Mouse (Mus musculus) hindbrain, embryonic 16.5 days (tissue): ENCODE measurements around the gene Mrpl9. TPM values are rescaled to one million over a fixed set of nuclear protein-coding genes. Genes with fewer than 3 reads are reported as not detected.

ENCODE experiments used
- ATAC-seq: fragments of 200-750 bp; cut with Nextera tagmentation; 2 replicates; pipeline ENCODE4 v1.8.0; 2017; ENCODE audit warnings: moderate TSS enrichment, moderate library complexity
- H3K27ac ChIP-seq: fragments of 300-500 bp; sonication (generic); 2 replicates; pipeline ENCODE4 v1.5.1; 2014; ENCODE audit warnings: low read depth, mild to moderate bottlenecking, control low read depth, low read length, moderate library complexity
- H3K27me3 ChIP-seq: fragments of 300-500 bp; sonication (generic); replicated peaks from 2 replicates; pipeline ENCODE4 v1.6.1; 2014; ENCODE audit warnings: low read length; ENCODE audit not compliant: control insufficient read depth, insufficient read depth
- H3K36me3 ChIP-seq: fragments of 300-500 bp; sonication (generic); 2 replicates; pipeline ENCODE4 v1.6.1; 2014; ENCODE audit warnings: mild to moderate bottlenecking, low read length, moderate library complexity, mixed read lengths; ENCODE audit not compliant: control insufficient read depth, insufficient read depth
- H3K4me1 ChIP-seq: fragments of 300-500 bp; sonication (generic); 2 replicates; pipeline ENCODE4 v1.6.1; 2014; ENCODE audit warnings: low read depth, low read length; ENCODE audit not compliant: control insufficient read depth, insufficient read depth
- H3K4me2 ChIP-seq: fragments of 300-500 bp; sonication (generic); 2 replicates; pipeline ENCODE4 v1.6.1; 2014; ENCODE audit warnings: mild to moderate bottlenecking, low read length, control low read depth, moderate library complexity
- H3K4me3 ChIP-seq: fragments of 300-500 bp; sonication (generic); 2 replicates; pipeline ENCODE4 v1.5.1; 2014; ENCODE audit warnings: mild to moderate bottlenecking, low read length, control low read depth, moderate library complexity
- H3K9ac ChIP-seq: fragments of 300-500 bp; sonication (generic); 2 replicates; pipeline ENCODE4 v1.6.1; 2014; ENCODE audit warnings: low read depth, mild to moderate bottlenecking, control low read depth, low read length, moderate library complexity
- H3K9me3 ChIP-seq: fragments of 300-500 bp; sonication (generic); 2 replicates; pipeline ENCODE4 v1.6.1; 2014; ENCODE audit warnings: mild to moderate bottlenecking, low read length, moderate library complexity; ENCODE audit not compliant: control insufficient read depth
- WGBS: fragments of 180-500 bp; shearing (Covaris S2); extraction: QIAGEN DNeasy Blood & Tissue Kit; methylation state at CpG from one replicate; pipeline ENCODE4 v1.1.7; 2014; 5-methylcytosine and 5-hydroxymethylcytosine counted together
- polyA plus RNA-seq: library from polyadenylated mRNA; unstranded; fragments of >200 nt; fragmentation: Nextera tagmentation; extraction: Ambion mirVana; gene quantifications from 2 replicates; pipeline ENCODE4 v1.2.1, GENCODE M21; 2015

The Mrpl9 gene
- polyA plus RNA-seq, 1 experiment from 2014 or later = 64.5 TPM

- Histone ChIP-seq H3K27me3 (no peaks in the 10 kb centered on the region), H3K9ac (peak overlapping the region; percentile 59), H3K4me1 (peaks cover 7% of the 10 kb centered on the region), H3K36me3 (no peaks in the 10 kb centered on the region), H3K27ac (peak overlapping the region; percentile 40; the same call in 1 of the 2 replicates), H3K4me2 (peak overlapping the region; percentile 54), H3K4me3 (peak overlapping the region; percentile 45), H3K9me3 (no peaks in the 10 kb centered on the region)
- WGBS = 0% methylated on average over 12 of the region's 12 CpGs
- peak; percentile 92 for ATAC-seq
Measured at GRCm38 (mm10) chr3:94456529-94457000, 13.4 kb downstream of the Mrpl9 start.

GRCm38 (mm10) chr3:94457055-94457454 is 13.9 kb downstream of the Mrpl9 start:
- H3K27me3 ChIP-seq = no peaks in the 10 kb centered on the region
- H3K4me2 ChIP-seq = peak overlapping the region; percentile 54
- peak; percentile 24; the same call in 1 of the 2 replicates for ATAC-seq
- H3K27ac ChIP-seq = peak overlapping the region; percentile 40
- H3K36me3 ChIP-seq = no peaks in the 10 kb centered on the region
- H3K9me3 ChIP-seq = no peaks in the 10 kb centered on the region
- peak overlapping the region; percentile 45 for H3K4me3 ChIP-seq
- peaks cover 7% of the 10 kb centered on the region for H3K4me1 ChIP-seq
- no peak overlapping the region for H3K9ac ChIP-seq
- WGBS = 62% methylated on average over 3 of the region's 3 CpGs

DNA sequence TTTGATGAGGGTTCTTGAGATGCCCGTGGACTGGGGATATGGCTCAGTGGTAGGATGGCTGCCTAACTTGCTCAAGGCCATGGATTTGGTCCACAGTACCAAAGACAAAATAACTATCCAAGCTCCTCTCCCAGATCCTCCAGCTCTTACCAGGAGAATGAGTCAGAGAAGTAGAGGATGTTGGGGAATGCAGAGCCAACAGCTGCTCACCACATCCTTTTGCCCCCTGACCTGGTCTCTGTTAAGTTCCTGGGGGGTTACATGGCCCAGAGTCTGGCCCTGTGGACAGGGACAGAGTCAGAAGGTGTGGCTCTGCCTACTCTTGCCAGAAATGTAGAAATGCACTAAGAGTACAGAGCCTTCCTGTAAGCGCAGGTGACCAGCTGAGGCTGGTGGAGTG is 16.7 kb downstream of the Mrpl9 start:
- Histone ChIP-seq H3K9me3 (no peaks in the 10 kb centered on the region), H3K4me1 (peaks cover 19% of the 10 kb centered on the region), H3K36me3 (no peaks in the 10 kb centered on the region), H3K27ac (no peak overlapping the region), H3K9ac (no peak overlapping the region), H3K4me2 (no peak overlapping the region), H3K4me3 (no peak overlapping the region), H3K27me3 (no peaks in the 10 kb centered on the region)
- ATAC-seq = no peak
- whole genome bisulfite sequencing = 93% methylated on average over 2 of the region's 2 CpGs

- Histone ChIP-seq H3K27me3 (no peaks in the 10 kb centered on the region), H3K36me3 (no peaks in the 10 kb centered on the region), H3K27ac (peak overlapping the region; percentile 85), H3K4me2 (peak overlapping the region; percentile 20), H3K9me3 (no peaks in the 10 kb centered on the region), H3K4me3 (no peak overlapping the region), H3K9ac (0 out of 2 replicates have a peak overlapping the region, but pooled peaks have one; percentile 30), H3K4me1 (peaks cover 22% of the 10 kb centered on the region)
- 23% methylated on average over 11 of the region's 11 CpGs for WGBS
- peak; percentile 82 for ATAC-seq
Measured at GRCm38 (mm10) chr3:94463926-94464578, 20.9 kb downstream of the Mrpl9 start.

DNA sequence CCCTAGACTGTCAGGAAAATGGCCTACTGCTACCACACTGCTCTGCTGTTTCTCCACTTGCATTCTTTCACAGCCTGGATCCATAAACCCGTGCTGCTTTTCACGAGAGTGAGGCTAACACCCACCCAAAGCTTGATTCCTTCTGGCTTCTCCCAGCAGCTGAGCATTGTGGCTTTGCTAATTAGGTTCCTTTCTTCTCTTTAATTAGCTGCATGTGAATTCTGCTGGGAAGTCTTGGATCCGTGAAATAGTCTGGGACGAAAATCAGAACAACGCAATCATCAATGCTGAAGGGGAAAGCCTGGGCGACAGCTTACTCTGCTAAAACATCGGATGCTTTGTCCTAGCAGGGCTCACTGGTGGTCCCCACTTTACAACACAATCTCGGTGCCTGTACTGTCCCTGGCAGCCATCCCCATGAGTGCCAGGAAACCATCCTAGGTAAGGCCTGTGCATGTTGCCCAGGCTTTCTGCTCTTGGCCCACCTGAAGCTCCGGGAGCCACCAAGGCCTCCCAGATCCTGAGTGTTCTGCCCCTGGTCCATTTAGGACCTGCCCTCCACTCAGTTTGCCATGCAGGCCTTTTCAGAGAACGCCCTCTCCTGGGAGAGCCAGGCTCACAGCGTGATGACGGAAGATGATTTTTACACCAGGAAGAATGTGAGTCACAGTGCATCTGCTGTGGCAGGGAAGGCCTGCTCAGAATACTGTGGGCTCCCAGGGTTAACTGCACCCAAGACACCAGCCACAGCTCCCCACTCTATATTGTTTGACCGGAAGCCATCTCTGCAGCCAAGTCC is 22.7 kb downstream of the Mrpl9 start:
- H3K9me3 ChIP-seq = no peaks in the 10 kb centered on the region
- no peaks in the 10 kb centered on the region for H3K36me3 ChIP-seq
- no peak overlapping the region for H3K4me3 ChIP-seq
- H3K4me2 ChIP-seq = no peak overlapping the region
- 37% methylated on average over 13 of the region's 13 CpGs for WGBS
- 0 out of 2 replicates have a peak overlapping the region, but pooled peaks have one; percentile 38 for H3K9ac ChIP-seq
- H3K27me3 ChIP-seq = no peaks in the 10 kb centered on the region
- ATAC-seq = peak; percentile 75
- peak overlapping the region; percentile 85 for H3K27ac ChIP-seq
- H3K4me1 ChIP-seq = peaks cover 22% of the 10 kb centered on the region

GRCm38 (mm10) chr3:94468931-94469330 is 25.8 kb downstream of the Mrpl9 start:
- Histone ChIP-seq H3K4me1 (peaks cover 30% of the 10 kb centered on the region), H3K9me3 (no peaks in the 10 kb centered on the region), H3K27me3 (no peaks in the 10 kb centered on the region), H3K27ac (no peak overlapping the region), H3K4me2 (no peak overlapping the region), H3K36me3 (no peaks in the 10 kb centered on the region), H3K9ac (no peak overlapping the region), H3K4me3 (no peak overlapping the region)
- ATAC-seq = no peak
- WGBS = 69% methylated on average over 3 of the region's 3 CpGs

DNA sequence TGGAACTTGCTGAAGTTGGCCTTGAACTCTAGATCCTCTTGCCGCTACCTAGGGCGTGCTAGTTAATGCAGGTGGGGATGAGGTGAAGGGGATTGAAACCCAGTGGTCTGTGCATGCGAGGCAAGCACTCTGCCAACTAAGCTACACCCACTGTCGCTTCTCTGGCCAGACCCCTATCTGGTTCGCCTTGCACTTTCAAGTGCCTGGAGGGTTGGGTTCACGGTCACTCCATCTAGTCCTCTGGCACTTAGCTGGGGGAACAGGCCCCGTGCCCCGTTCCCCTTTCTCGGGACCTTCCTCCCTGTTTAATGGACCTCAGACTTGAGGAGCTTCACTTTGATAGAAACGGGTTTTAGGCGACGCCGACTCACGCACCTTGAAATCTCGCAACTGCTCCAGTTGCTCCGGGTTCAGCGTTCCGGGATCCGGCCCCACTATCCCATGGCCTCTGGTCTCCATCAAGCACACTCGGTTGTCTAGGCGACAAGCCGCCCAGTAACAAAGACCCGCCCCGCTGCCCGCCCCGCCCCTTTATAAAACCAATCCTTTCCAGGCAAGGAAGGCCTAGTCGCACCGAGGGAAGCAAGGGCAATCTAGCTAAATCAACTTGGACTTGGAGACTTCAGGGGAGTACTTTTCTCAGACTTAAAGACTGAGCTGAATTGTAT is 29.5 kb downstream of the Mrpl9 start:
- Histone ChIP-seq H3K4me2 (peak overlapping the region; percentile 60), H3K4me3 (peak overlapping the region; percentile 32), H3K9ac (peak overlapping the region; percentile 42), H3K27me3 (no peaks in the 10 kb centered on the region), H3K9me3 (no peaks in the 10 kb centered on the region), H3K4me1 (peaks cover 19% of the 10 kb centered on the region), H3K27ac (no peak overlapping the region), H3K36me3 (no peaks in the 10 kb centered on the region)
- WGBS = 12% methylated on average over 28 of the region's 28 CpGs
- ATAC-seq = peak; percentile 37; the same call in 1 of the 2 replicates

DNA sequence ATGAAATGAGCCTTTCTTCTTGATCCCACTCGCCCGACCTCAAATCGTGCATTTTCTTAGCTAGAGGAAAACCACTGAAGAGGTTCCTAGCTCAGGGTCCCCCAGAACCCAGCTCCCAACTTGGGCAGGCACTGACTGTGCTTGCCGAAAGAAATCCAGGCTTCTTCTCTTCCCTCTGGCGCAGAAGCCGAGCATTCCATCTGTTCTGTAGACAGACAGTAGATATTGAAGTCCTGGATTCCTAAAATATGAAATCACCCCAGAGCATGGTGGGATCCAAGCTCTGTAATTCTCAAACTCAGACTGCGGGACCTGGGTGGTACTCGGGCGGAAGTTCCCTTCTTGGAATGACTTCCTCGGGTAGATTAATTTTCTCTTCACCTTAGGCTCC is 30.0 kb downstream of the Mrpl9 start:
- Histone ChIP-seq H3K9me3 (no peaks in the 10 kb centered on the region), H3K9ac (no peak overlapping the region), H3K27ac (no peak overlapping the region), H3K4me2 (peak overlapping the region; percentile 60), H3K4me1 (peaks cover 19% of the 10 kb centered on the region), H3K4me3 (no peak overlapping the region), H3K27me3 (no peaks in the 10 kb centered on the region), H3K36me3 (no peaks in the 10 kb centered on the region)
- 48% methylated on average over 10 of the region's 10 CpGs for WGBS
- ATAC-seq = no peak
